Mouse (Mus musculus): Measurements from ENCODE around the gene Cd63. TPM values are rescaled to one million over a fixed set of nuclear protein-coding genes. Genes with fewer than 3 reads are reported as not detected.

Cd63 gene
- polyA plus RNA-seq, 1 experiment from 2014 or later = 794 TPM

DNA sequence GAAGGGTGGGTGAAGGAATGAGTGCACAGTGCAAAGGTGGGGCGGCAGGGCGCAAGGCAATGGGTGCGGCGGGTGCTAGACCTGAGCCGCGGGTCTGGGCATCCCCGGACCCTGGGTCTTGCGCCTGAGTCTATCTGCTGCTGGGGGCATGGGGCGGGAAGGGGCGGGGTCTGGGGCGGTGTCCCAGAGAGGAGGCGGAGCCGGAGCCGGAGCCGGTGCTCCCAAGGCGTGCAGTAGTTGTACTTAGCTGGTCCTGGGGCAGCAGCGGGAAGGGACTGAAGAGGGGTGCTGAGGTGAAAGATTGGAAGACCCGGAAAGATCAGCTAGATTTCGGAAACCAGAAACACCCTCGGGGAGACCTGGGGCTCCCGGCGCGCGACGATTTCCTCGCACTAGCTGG lies 32.8 kb downstream of the Cd63 start, which contains the start of gene Itga7:
Itga7 (plus strand) TSS at position 245 of the 400 bp plus-strand sequence.
- Histone ChIP-seq H3K4me3 (ENCODE audit: low read length) (peak within 1 kb of the TSS; percentile 50), H3K9me3 (ENCODE audit: control insufficient read depth, low read length) (no peaks in the 10 kb centered on the region), H3K4me2 (ENCODE audit: low read depth, low read length) (peak within 1 kb of the TSS; percentile 56), H3K27ac (ENCODE audit: low read length) (no peak within 1 kb of the TSS), H3K4me1 (ENCODE audit: control insufficient read depth, insufficient read depth, low read length) (peaks cover 6% of the 10 kb centered on the region), H3K9ac (ENCODE audit: low read depth, low read length) (peak within 1 kb of the TSS; percentile 57), H3K27me3 (replicated peaks; ENCODE audit: control insufficient read depth, insufficient read depth, low read length) (peaks cover 43% of the 10 kb centered on the region), H3K36me3 (ENCODE audit: control insufficient read depth, insufficient read depth, low read length) (no peaks in the 10 kb centered on the region)
- under 1% methylated on average over 24 of the region's 26 CpGs for WGBS
- ATAC-seq = peak; percentile 83

DNA sequence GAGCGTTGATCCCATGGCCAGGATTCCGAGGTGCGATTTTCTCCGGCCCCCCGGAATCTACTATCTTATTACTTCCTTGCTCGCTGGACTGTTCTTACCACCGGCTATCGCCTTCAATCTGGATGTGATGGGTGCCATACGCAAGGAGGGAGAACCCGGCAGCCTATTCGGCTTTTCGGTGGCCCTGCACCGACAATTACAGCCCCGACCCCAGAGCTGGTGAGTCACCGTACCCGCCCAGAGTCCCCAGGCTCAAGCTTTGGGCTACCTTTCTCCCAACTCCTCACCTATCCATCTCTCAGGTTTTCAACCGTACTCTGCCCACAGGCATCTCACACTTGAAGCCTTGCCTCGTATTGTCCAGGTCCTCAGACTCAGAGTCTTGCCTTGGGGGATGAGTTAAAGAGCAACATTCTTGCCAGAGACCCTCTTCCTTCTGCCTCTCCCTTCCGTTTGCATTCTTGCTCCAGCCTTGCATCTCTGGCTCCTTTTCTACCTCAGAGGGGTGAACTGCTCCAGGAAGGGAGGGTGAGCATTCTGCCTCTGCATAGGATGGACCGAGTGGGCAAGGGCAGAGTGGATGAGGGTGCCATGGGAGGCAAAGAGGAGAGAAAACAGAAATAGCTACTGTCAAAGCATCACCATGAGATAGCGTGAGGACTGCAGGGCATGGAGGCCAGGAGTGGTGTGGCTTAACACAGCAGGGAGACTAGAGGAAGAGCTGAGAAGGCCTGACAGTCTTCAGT lies 33.4 kb downstream of the Cd63 start:
- WGBS = 4% methylated on average over 21 of the region's 21 CpGs
- Histone ChIP-seq H3K9me3 (ENCODE audit: control insufficient read depth, low read length) (no peaks in the 10 kb centered on the region), H3K9ac (ENCODE audit: low read depth, low read length) (peak overlapping the region; percentile 57), H3K27me3 (replicated peaks; ENCODE audit: control insufficient read depth, insufficient read depth, low read length) (peaks cover 43% of the 10 kb centered on the region), H3K4me2 (ENCODE audit: low read depth, low read length) (peak overlapping the region; percentile 56), H3K36me3 (ENCODE audit: control insufficient read depth, insufficient read depth, low read length) (no peaks in the 10 kb centered on the region), H3K4me3 (ENCODE audit: low read length) (peak overlapping the region; percentile 50), H3K4me1 (ENCODE audit: control insufficient read depth, insufficient read depth, low read length) (peaks cover 6% of the 10 kb centered on the region), H3K27ac (ENCODE audit: low read length) (no peak overlapping the region)
- 0 out of 2 replicates have a peak, but pooled peaks have one; percentile 8 for ATAC-seq

DNA sequence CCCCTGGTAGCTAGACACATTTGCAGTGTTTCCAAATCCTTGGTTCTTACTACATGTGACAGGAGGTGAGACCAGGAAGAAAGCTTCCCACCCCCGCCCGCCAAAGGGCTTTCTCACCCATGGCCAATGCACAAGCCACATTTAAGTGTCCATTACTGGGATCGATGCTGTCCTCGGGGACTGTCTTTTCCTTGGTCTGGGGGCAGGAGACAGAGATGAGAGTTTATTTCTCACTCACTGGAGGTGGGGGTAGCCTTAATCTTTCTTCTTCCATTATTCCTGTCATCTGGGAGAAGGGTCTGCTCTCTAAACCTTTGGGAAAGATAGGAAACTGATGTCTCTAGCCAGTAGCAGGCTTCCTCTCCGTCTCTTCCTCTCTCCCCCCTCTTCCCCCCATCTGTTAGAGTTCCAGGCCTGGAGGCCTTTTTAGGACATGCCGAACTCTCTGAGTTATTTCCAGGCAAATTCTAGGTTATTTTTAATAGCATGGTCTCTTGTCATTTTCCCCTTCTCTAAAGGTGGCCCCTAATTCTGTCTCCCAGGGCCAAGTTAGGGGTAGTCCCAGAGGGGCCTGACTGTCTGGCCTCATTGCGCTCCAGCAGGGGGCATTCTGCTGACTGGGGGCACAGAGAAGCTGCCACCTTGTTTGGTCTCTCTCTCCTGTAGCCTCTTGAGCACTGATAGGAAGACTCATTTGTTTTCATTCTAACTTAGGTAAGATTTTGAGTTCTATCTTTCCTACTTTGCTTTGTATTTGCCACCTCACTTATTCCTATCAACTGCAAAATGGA lies 34.4 kb downstream of the Cd63 start:
- H3K4me1 ChIP-seq (ENCODE audit: control insufficient read depth, insufficient read depth, low read length) = peaks cover 6% of the 10 kb centered on the region
- peaks cover 43% of the 10 kb centered on the region for H3K27me3 ChIP-seq (replicated peaks; ENCODE audit: control insufficient read depth, insufficient read depth, low read length)
- WGBS = 68% methylated on average over 7 of the region's 7 CpGs
- H3K9ac ChIP-seq (ENCODE audit: low read depth, low read length) = no peak overlapping the region
- H3K9me3 ChIP-seq (ENCODE audit: control insufficient read depth, low read length) = no peaks in the 10 kb centered on the region
- no peak overlapping the region for H3K27ac ChIP-seq (ENCODE audit: low read length)
- H3K4me2 ChIP-seq (ENCODE audit: low read depth, low read length) = no peak overlapping the region
- no peaks in the 10 kb centered on the region for H3K36me3 ChIP-seq (ENCODE audit: control insufficient read depth, insufficient read depth, low read length)
- H3K4me3 ChIP-seq (ENCODE audit: low read length) = no peak overlapping the region
- no peak for ATAC-seq

DNA sequence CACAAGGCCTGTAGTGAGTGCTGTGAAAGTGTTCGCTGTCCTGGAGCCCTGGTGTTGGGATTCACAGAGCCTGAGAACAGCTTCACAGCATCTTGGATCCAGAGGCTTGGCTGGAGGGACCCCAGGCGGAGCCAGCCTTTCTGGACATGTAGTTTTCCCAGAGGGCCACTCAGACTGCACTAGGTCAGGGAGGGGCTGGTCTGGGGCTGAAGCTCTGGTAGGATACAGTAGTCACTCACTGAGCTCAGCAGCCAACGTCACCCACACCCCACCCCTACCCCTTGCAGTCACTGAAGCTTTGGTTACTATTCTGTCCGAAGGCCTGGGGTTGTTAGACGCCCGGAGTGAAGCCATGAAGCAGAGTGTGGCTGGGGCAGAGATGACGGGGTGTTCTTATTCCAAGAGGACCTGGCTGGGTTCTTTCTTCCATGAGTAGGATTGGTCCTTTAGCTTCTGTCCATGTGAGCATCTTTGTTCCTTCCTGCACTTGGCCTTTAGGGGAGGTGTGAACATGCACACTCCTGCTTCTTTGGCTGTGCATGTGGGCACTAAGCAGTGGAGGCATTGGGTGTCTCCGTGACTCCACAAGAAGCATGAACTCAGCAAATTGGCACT lies 35.1 kb downstream of the Cd63 start:
- no peak overlapping the region for H3K4me2 ChIP-seq (ENCODE audit: low read depth, low read length)
- H3K36me3 ChIP-seq (ENCODE audit: control insufficient read depth, insufficient read depth, low read length) = no peaks in the 10 kb centered on the region
- no peak overlapping the region for H3K27ac ChIP-seq (ENCODE audit: low read length)
- peaks cover 43% of the 10 kb centered on the region for H3K27me3 ChIP-seq (replicated peaks; ENCODE audit: control insufficient read depth, insufficient read depth, low read length)
- no peak overlapping the region for H3K4me3 ChIP-seq (ENCODE audit: low read length)
- peaks cover 6% of the 10 kb centered on the region for H3K4me1 ChIP-seq (ENCODE audit: control insufficient read depth, insufficient read depth, low read length)
- ATAC-seq = no peak
- no peaks in the 10 kb centered on the region for H3K9me3 ChIP-seq (ENCODE audit: control insufficient read depth, low read length)
- 76% methylated on average over 8 of the region's 8 CpGs for WGBS
- H3K9ac ChIP-seq (ENCODE audit: low read depth, low read length) = no peak overlapping the region

DNA sequence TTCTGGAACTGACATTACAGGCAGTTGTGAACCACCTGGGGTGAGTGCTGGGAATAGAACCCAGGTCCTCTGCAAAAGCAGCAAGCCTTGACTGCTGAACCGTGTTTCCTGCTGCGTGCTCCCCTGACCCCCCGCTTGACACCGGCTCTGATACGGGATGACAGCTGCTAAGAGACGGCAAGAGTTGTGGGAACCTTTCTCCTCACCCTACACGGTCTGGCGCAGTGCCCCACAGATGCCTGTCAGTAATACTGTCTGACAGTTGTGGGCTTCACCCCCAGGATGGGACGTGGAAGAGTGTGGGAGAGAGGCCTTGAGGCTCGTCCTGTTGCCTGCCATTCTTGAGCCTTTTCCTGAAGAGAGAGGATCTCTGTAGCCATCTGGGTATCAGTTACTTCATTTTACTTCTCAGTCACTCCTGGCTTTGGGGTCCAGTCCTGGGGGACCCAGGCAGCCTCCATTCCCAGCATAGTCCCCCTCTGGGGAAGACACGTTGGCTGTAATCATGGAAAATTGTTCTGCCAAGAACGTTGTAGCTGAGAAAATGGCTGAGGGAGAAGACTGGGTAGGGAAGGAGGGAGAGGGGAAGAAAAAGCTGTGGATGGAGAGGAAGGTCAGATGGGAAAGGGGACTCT lies 37.1 kb downstream of the Cd63 start:
- 74% methylated on average over 12 of the region's 12 CpGs for WGBS
- no peak overlapping the region for H3K9ac ChIP-seq (ENCODE audit: low read depth, low read length)
- H3K4me1 ChIP-seq (ENCODE audit: control insufficient read depth, insufficient read depth, low read length) = peaks cover 6% of the 10 kb centered on the region
- H3K27ac ChIP-seq (ENCODE audit: low read length) = no peak overlapping the region
- peaks cover 29% of the 10 kb centered on the region for H3K27me3 ChIP-seq (replicated peaks; ENCODE audit: control insufficient read depth, insufficient read depth, low read length)
- H3K4me2 ChIP-seq (ENCODE audit: low read depth, low read length) = no peak overlapping the region
- H3K4me3 ChIP-seq (ENCODE audit: low read length) = no peak overlapping the region
- no peaks in the 10 kb centered on the region for H3K36me3 ChIP-seq (ENCODE audit: control insufficient read depth, insufficient read depth, low read length)
- H3K9me3 ChIP-seq (ENCODE audit: control insufficient read depth, low read length) = no peaks in the 10 kb centered on the region
- no peak for ATAC-seq

DNA sequence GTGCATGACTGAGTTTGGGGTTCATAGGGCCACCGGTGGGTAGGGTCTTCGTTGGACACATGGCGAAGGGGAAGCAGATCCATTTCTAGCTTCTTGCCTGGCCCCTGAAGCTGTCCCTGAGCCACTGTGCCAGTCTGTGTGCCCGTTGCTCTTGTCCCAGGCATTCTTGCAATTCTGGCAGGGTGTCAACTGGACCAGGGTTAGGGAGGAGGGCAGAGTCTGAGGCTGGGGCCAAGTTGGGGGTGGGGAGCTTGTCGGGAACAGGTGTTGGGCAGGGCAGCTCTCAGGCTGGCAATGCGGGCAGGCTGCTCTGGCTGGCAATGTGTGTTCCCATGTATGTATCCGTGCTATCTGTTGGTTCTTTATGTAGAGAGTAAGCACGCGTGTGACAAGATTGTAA lies 37.7 kb downstream of the Cd63 start:
- ATAC-seq = no peak
- Histone ChIP-seq H3K27me3 (replicated peaks; ENCODE audit: control insufficient read depth, insufficient read depth, low read length) (peaks cover 27% of the 10 kb centered on the region), H3K4me3 (ENCODE audit: low read length) (no peak overlapping the region), H3K9ac (ENCODE audit: low read depth, low read length) (no peak overlapping the region), H3K36me3 (ENCODE audit: control insufficient read depth, insufficient read depth, low read length) (no peaks in the 10 kb centered on the region), H3K9me3 (ENCODE audit: control insufficient read depth, low read length) (no peaks in the 10 kb centered on the region), H3K27ac (ENCODE audit: low read length) (no peak overlapping the region), H3K4me1 (ENCODE audit: control insufficient read depth, insufficient read depth, low read length) (peaks cover 6% of the 10 kb centered on the region), H3K4me2 (ENCODE audit: low read depth, low read length) (no peak overlapping the region)
- 79% methylated on average over 9 of the region's 9 CpGs for WGBS

DNA sequence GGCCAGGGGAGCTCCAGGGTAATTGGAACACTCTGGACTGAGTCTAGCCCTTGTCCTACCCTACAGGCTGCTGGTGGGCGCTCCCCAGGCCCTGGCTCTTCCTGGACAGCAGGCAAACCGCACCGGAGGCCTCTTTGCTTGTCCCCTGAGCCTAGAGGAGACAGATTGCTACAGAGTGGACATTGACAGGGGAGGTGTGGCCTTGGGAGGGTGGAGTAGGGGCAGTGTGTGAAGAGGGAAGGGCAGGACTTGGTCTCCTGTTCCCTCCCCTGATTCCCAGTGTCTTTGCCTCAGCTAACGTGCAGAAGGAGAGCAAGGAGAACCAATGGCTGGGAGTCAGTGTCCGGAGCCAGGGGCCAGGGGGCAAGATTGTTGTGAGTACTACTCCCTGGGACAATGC lies 38.2 kb downstream of the Cd63 start:
- 53% methylated on average over 5 of the region's 5 CpGs for whole genome bisulfite sequencing
- peak; percentile 68 for ATAC-seq
- Histone ChIP-seq H3K27me3 (replicated peaks; ENCODE audit: control insufficient read depth, insufficient read depth, low read length) (peaks cover 23% of the 10 kb centered on the region), H3K9ac (ENCODE audit: low read depth, low read length) (no peak overlapping the region), H3K27ac (ENCODE audit: low read length) (no peak overlapping the region), H3K4me1 (ENCODE audit: control insufficient read depth, insufficient read depth, low read length) (peaks cover 4% of the 10 kb centered on the region), H3K4me2 (ENCODE audit: low read depth, low read length) (no peak overlapping the region), H3K36me3 (ENCODE audit: control insufficient read depth, insufficient read depth, low read length) (no peaks in the 10 kb centered on the region), H3K4me3 (ENCODE audit: low read length) (no peak overlapping the region), H3K9me3 (ENCODE audit: control insufficient read depth, low read length) (no peaks in the 10 kb centered on the region)

DNA sequence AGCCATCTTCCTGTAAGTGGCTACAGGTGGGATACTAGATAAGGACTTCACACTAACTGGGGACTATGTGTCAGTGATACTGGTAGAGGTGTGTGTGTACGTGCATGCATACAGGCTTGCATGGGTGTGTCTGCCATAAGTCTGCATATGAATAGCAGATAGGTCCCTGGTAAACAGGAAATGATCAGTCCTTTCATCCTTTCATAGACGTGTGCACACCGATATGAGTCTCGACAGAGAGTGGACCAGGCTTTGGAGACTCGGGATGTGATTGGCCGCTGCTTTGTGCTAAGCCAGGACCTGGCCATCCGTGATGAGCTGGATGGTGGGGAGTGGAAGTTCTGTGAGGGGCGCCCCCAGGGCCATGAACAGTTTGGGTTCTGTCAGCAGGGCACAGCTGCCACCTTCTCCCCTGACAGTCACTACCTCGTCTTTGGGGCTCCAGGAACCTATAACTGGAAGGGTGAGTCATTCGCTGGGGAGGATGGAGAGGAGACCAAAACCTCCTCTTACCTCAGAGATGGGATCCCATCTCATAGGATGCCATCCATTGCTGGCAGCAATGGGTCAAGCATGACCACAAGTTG lies 39.8 kb downstream of the Cd63 start:
- H3K27me3 ChIP-seq (replicated peaks; ENCODE audit: control insufficient read depth, insufficient read depth, low read length) = peaks cover 7% of the 10 kb centered on the region
- no peak overlapping the region for H3K4me2 ChIP-seq (ENCODE audit: low read depth, low read length)
- no peak overlapping the region for H3K9ac ChIP-seq (ENCODE audit: low read depth, low read length)
- H3K27ac ChIP-seq (ENCODE audit: low read length) = no peak overlapping the region
- ATAC-seq = no peak
- no peaks in the 10 kb centered on the region for H3K9me3 ChIP-seq (ENCODE audit: control insufficient read depth, low read length)
- WGBS = 77% methylated on average over 10 of the region's 10 CpGs
- H3K4me1 ChIP-seq (ENCODE audit: control insufficient read depth, insufficient read depth, low read length) = no peaks in the 10 kb centered on the region
- H3K36me3 ChIP-seq (ENCODE audit: control insufficient read depth, insufficient read depth, low read length) = no peaks in the 10 kb centered on the region
- no peak overlapping the region for H3K4me3 ChIP-seq (ENCODE audit: low read length)

DNA sequence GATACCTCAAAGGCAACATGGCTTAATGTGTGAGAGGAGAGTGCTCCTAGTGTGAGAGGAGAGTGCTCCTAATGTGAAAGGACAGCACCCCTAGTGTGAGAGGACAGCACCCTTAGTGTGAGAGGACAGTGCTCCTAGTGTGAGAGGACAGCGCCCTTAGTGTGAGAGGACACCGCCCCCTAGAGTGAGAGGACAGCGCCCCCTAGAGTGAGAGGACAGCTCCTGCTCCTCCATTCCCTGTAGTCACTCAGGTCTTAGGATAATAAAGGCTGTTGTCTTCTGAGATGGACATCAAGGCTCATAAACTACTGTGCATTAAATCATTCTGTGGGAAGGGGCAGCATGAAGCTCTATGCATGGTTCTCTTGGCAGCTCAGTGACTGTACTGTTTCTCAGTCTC lies 44.9 kb downstream of the Cd63 start:
- Histone ChIP-seq H3K9me3 (ENCODE audit: control insufficient read depth, low read length) (no peaks in the 10 kb centered on the region), H3K4me3 (ENCODE audit: low read length) (no peak overlapping the region), H3K36me3 (ENCODE audit: control insufficient read depth, insufficient read depth, low read length) (no peaks in the 10 kb centered on the region), H3K27me3 (replicated peaks; ENCODE audit: control insufficient read depth, insufficient read depth, low read length) (no peaks in the 10 kb centered on the region), H3K4me2 (ENCODE audit: low read depth, low read length) (no peak overlapping the region), H3K4me1 (ENCODE audit: control insufficient read depth, insufficient read depth, low read length) (no peaks in the 10 kb centered on the region), H3K9ac (ENCODE audit: low read depth, low read length) (no peak overlapping the region), H3K27ac (ENCODE audit: low read length) (no peak overlapping the region)
- peak; percentile 47; the same call in 1 of the 2 replicates for ATAC-seq
- WGBS = 24% methylated on average over 3 of the region's 3 CpGs

Data from intestine, embryonic 16.5 days (tissue).